Mouse (Mus musculus) MEL (cell line): ENCODE results near the gene Car15.

Experiments
- CHD1 ChIP-seq: IDR thresholded peaks from 2 replicates; pipeline ENCODE4 v1.6.1; 2012; ENCODE audit warnings: low read depth, mild to moderate bottlenecking, inconsistent platforms, low read length, improper control_type of control experiment
- CTCF ChIP-seq, 3 experiments: IDR thresholded peaks in 2 of 3; conservative IDR thresholded peaks in 1 of 3; 2 replicates each; pipeline ENCODE4 v1.5.1; 2011 to 2012; ENCODE audit warnings: low read length in 3 of 3, low read depth in 2 of 3, mild to moderate bottlenecking in 2 of 3, improper control_type of control experiment in 1 of 3, inconsistent platforms in 1 of 3, mixed read lengths in 1 of 3, moderate library complexity in 1 of 3; ENCODE audit not compliant: control insufficient read depth in 1 of 3, insufficient read depth in 1 of 3, poor library complexity in 1 of 3, severe bottlenecking in 1 of 3
- EP300 ChIP-seq, 2 experiments: IDR thresholded peaks; 2 replicates each; pipeline ENCODE4 v1.6.1; 2011; ENCODE audit warnings: improper control_type of control experiment in 2 of 2, low read length in 2 of 2, low read depth in 1 of 2, mild to moderate bottlenecking in 1 of 2
- GATA1 ChIP-seq: IDR thresholded peaks from 2 replicates; pipeline ENCODE4 v1.6.1; 2011; ENCODE audit warnings: low read depth, low read length, improper control_type of control experiment
- HCFC1 ChIP-seq: IDR thresholded peaks from 2 replicates; pipeline ENCODE4 v1.6.1; 2012; ENCODE audit warnings: low read depth, mild to moderate bottlenecking, inconsistent platforms, low read length, improper control_type of control experiment, moderate library complexity
- KAT2A ChIP-seq: conservative IDR thresholded peaks from 2 replicates; pipeline ENCODE4 v1.6.1; 2012; ENCODE audit warnings: low read depth, low read length, improper control_type of control experiment, inconsistent platforms
- MXI1 ChIP-seq: IDR thresholded peaks from 2 replicates; pipeline ENCODE4 v1.6.1; 2011; ENCODE audit warnings: mild to moderate bottlenecking, low read depth, low read length, improper control_type of control experiment
- MYB ChIP-seq: IDR thresholded peaks from 2 replicates; pipeline ENCODE4 v1.6.1; 2011; ENCODE audit warnings: mild to moderate bottlenecking, low read depth, low read length, improper control_type of control experiment
- MYC ChIP-seq: IDR thresholded peaks from 2 replicates; pipeline ENCODE4 v1.6.1; 2011; ENCODE audit warnings: low read depth, mild to moderate bottlenecking, low read length, improper control_type of control experiment, moderate library complexity
- POLR2A ChIP-seq, 2 experiments: IDR thresholded peaks; 2 replicates each; pipeline ENCODE4 v1.6.1; 2011 to 2012; ENCODE audit warnings: low read length in 2 of 2, mild to moderate bottlenecking in 2 of 2, control low read depth in 1 of 2, improper control_type of control experiment in 1 of 2, low read depth in 1 of 2, moderate library complexity in 1 of 2; ENCODE audit not compliant: control insufficient read depth in 1 of 2, insufficient read depth in 1 of 2, poor library complexity in 1 of 2
- TAL1 ChIP-seq: IDR thresholded peaks from 2 replicates; pipeline ENCODE4 v1.6.1; 2012; ENCODE audit warnings: mild to moderate bottlenecking, inconsistent platforms, low read length, moderate library complexity, mixed read lengths
- TBP ChIP-seq: IDR thresholded peaks from 2 replicates; pipeline ENCODE4 v1.8.0; 2011; ENCODE audit warnings: low read depth, low read length, improper control_type of control experiment
- USF1 ChIP-seq: IDR thresholded peaks from 2 replicates; pipeline ENCODE4 v1.6.1; 2014; ENCODE audit warnings: low read depth, mild to moderate bottlenecking, inconsistent platforms, low read length, improper control_type of control experiment, moderate library complexity
- ZMIZ1 ChIP-seq: IDR thresholded peaks from 2 replicates; pipeline ENCODE4 v1.6.1; 2012; ENCODE audit warnings: low read depth, mild to moderate bottlenecking, inconsistent platforms, low read length, improper control_type of control experiment, moderate library complexity

GRCm38 (mm10) chr16:17851331-17851730 is 13.2 kb upstream of the Car15 start:
- TF ChIP-seq POLR2A (IDR thresholded peaks at IDR 0.05; ENCODE audit: control insufficient read depth in 1 of 2, insufficient read depth in 1 of 2, low read depth in 1 of 2, low read length in 2 of 2, poor library complexity in 1 of 2) (no peak), CTCF (IDR thresholded peaks at IDR 0.05 in 2 of 3, conservative IDR thresholded peaks at IDR 0.05 in 1 of 3; ENCODE audit: control insufficient read depth in 1 of 3, insufficient read depth in 1 of 3, low read depth in 2 of 3, low read length in 3 of 3, poor library complexity in 1 of 3, severe bottlenecking in 1 of 3) (no peak), ZMIZ1 (no peak), TAL1 (no peak), KAT2A (no peak), GATA1 (no peak), USF1 (no peak), HCFC1 (no peak), CHD1 (no peak), TBP (no peak), MYC (no peak), EP300 (IDR thresholded peaks at IDR 0.05; ENCODE audit: low read depth in 1 of 2, low read length in 2 of 2) (no peak), MYB (no peak), MXI1 (no peak)
